Mouse (Mus musculus): Measurements from ENCODE around the gene Foxl1.

- TF ChIP-seq CTCF (IDR thresholded peaks at IDR 0.05): no peak
- TF ChIP-seq EP300 (IDR thresholded peaks at IDR 0.05): peak; percentile 73
These were observed 444 bp upstream of the Foxl1 start for GRCm38 (mm10) chr8:121127291-121127701.
